Mouse (Mus musculus) kidney, adult 2 months (tissue): ENCODE data around the gene Krt76.

ENCODE experiments used
- CTCF ChIP-seq: fragments of 200-500 bp; conservative IDR thresholded peaks from 2 replicates; pipeline ENCODE4 v1.5.1; 2011; ENCODE audit warnings: low read depth, mild to moderate bottlenecking, control low read depth, low read length, moderate library complexity, mixed read lengths; ENCODE audit not compliant: insufficient read depth, insufficient read length
- POLR2A ChIP-seq: fragments of 200-500 bp; IDR thresholded peaks from one replicate; pipeline ENCODE4 v1.6.1; 2011; ENCODE audit warnings: low read depth, low read length, control low read depth

GRCm38 (mm10) chr15:101858673-101859425, 33.9 kb downstream of the Krt76 start:
- TF ChIP-seq CTCF = no peak
- no peak for TF ChIP-seq POLR2A
